Mouse (Mus musculus) layer of hippocampus, adult 2 months (tissue): ENCODE measurements around the gene Rgs6. TPM values are rescaled to one million over a fixed set of nuclear protein-coding genes. Genes with fewer than 3 reads are reported as not detected.

Experiments used
- DNase-seq, 2 experiments: peaks; one replicate each; pipeline ENCODE4 v3.0.0; 2022; ENCODE audit warnings: low spot score in 2 of 2
- H3K27ac ChIP-seq: fragments of 200-600 bp; 2 replicates; pipeline ENCODE4 v1.8.1; 2022
- H3K4me3 ChIP-seq: fragments of 200-600 bp; 2 replicates; pipeline ENCODE4 v1.8.1; 2022; ENCODE audit warnings: mild to moderate bottlenecking
- CTCF ChIP-seq: fragments of 200-600 bp; conservative IDR thresholded peaks from 2 replicates; pipeline ENCODE4 v1.8.1; 2022; ENCODE audit warnings: antibody characterized with exemption, mild to moderate bottlenecking, moderate library complexity
- total RNA-seq, 2 experiments: library from RNA; stranded (reverse); gene quantifications; 2 replicates each; pipeline ENCODE4 v1.2.3; 2021

Gene Rgs6
- total RNA-seq, 2 experiments from 2014 or later, result 10.2 to 10.4 TPM

- no peak overlapping the region for H3K4me3 ChIP-seq
- DNase-seq, result no peak
- no peak overlapping the region for H3K27ac ChIP-seq
- TF ChIP-seq CTCF, result no peak
Measured at GRCm38 (mm10) chr12:82675137-82675536, 87.0 kb downstream of the Rgs6 start.

GRCm38 (mm10) chr12:82687015-82687414, 98.9 kb downstream of the Rgs6 start:
- H3K27ac ChIP-seq, result no peak overlapping the region
- no peak for TF ChIP-seq CTCF
- H3K4me3 ChIP-seq, result no peak overlapping the region
- no peak for DNase-seq

GRCm38 (mm10) chr12:82698886-82699527, 110.9 kb downstream of the Rgs6 start:
- no peak overlapping the region for H3K4me3 ChIP-seq
- H3K27ac ChIP-seq, result no peak overlapping the region
- DNase-seq, result no peak
- no peak for TF ChIP-seq CTCF

GRCm38 (mm10) chr12:82699528-82699905, 111.4 kb downstream of the Rgs6 start:
- Histone ChIP-seq H3K4me3 (no peak overlapping the region), H3K27ac (no peak overlapping the region)
- TF ChIP-seq CTCF, result no peak
- DNase-seq, result peak in 1 of 2 experiments; percentile 14

GRCm38 (mm10) chr12:82700241-82700640, 112.1 kb downstream of the Rgs6 start:
- Histone ChIP-seq H3K4me3 (no peak overlapping the region), H3K27ac (no peak overlapping the region)
- TF ChIP-seq CTCF, result no peak
- DNase-seq, result no peak

GRCm38 (mm10) chr12:82700840-82701239, 112.7 kb downstream of the Rgs6 start:
- Histone ChIP-seq H3K4me3 (no peak overlapping the region), H3K27ac (no peak overlapping the region)
- peak; percentile 6 to 38 for DNase-seq
- peak; percentile 85 for TF ChIP-seq CTCF

- Histone ChIP-seq H3K4me3 (no peak overlapping the region), H3K27ac (no peak overlapping the region)
- DNase-seq, result no peak
- TF ChIP-seq CTCF, result no peak
Measured at GRCm38 (mm10) chr12:82701359-82701758, 113.3 kb downstream of the Rgs6 start.

GRCm38 (mm10) chr12:82710376-82710775, 122.3 kb downstream of the Rgs6 start:
- H3K4me3 ChIP-seq, result no peak overlapping the region
- DNase-seq, result no peak

GRCm38 (mm10) chr12:82714284-82714683, 126.2 kb downstream of the Rgs6 start:
- TF ChIP-seq CTCF, result no peak
- no peak for DNase-seq
- Histone ChIP-seq H3K27ac (no peak overlapping the region), H3K4me3 (no peak overlapping the region)

More at GRCm38 (mm10) chr12:82710376-82710775, 122.3 kb downstream of the Rgs6 start:
- no peak for TF ChIP-seq CTCF
- no peak overlapping the region for H3K27ac ChIP-seq

GRCm38 (mm10) chr12:82723017-82723540, 135.0 kb downstream of the Rgs6 start:
- no peak for DNase-seq
- Histone ChIP-seq H3K4me3 (no peak overlapping the region), H3K27ac (no peak overlapping the region)
- no peak for TF ChIP-seq CTCF

GRCm38 (mm10) chr12:82726255-82726654, 138.2 kb downstream of the Rgs6 start:
- Histone ChIP-seq H3K27ac (no peak overlapping the region), H3K4me3 (no peak overlapping the region)
- DNase-seq, result no peak
- TF ChIP-seq CTCF, result no peak

- DNase-seq, result no peak
- no peak for TF ChIP-seq CTCF
- Histone ChIP-seq H3K4me3 (no peak overlapping the region), H3K27ac (no peak overlapping the region)
Measured at GRCm38 (mm10) chr12:82731587-82731986, 143.5 kb downstream of the Rgs6 start.

- no peak for TF ChIP-seq CTCF
- Histone ChIP-seq H3K4me3 (no peak overlapping the region), H3K27ac (no peak overlapping the region)
- no peak for DNase-seq
Measured at GRCm38 (mm10) chr12:82742955-82743354, 154.9 kb downstream of the Rgs6 start.

GRCm38 (mm10) chr12:82744026-82744425, 155.9 kb downstream of the Rgs6 start:
- Histone ChIP-seq H3K27ac (no peak overlapping the region), H3K4me3 (no peak overlapping the region)
- TF ChIP-seq CTCF, result no peak
- DNase-seq, result no peak

GRCm38 (mm10) chr12:82744826-82745225, 156.7 kb downstream of the Rgs6 start:
- H3K4me3 ChIP-seq, result no peak overlapping the region
- no peak overlapping the region for H3K27ac ChIP-seq
- TF ChIP-seq CTCF, result no peak
- no peak for DNase-seq
